Mouse (Mus musculus) thymus, adult 2 months (tissue): ENCODE results near the gene Acer1. TPM values are rescaled to one million over a fixed set of nuclear protein-coding genes. Genes with fewer than 3 reads are reported as not detected.

Experiments
- DNase-seq: peaks from one replicate; pipeline ENCODE4 v3.0.0; 2021
- H3K27ac ChIP-seq: fragments of 200-500 bp; 2 replicates; pipeline ENCODE4 v1.5.1; 2012; ENCODE audit warnings: low read length, control low read depth; ENCODE audit not compliant: control insufficient read depth, insufficient read depth
- H3K27me3 ChIP-seq: fragments of 200-500 bp; 2 replicates; pipeline ENCODE4 v1.6.1; 2012; ENCODE audit warnings: mild to moderate bottlenecking, low read length, moderate library complexity, mixed read lengths; ENCODE audit not compliant: control insufficient read depth, insufficient read depth
- H3K36me3 ChIP-seq: fragments of 200-500 bp; 2 replicates; pipeline ENCODE4 v1.6.1; 2012; ENCODE audit warnings: mild to moderate bottlenecking, low read length, moderate library complexity; ENCODE audit not compliant: control insufficient read depth, insufficient read depth
- H3K4me1 ChIP-seq: fragments of 200-500 bp; replicated peaks from 2 replicates; pipeline ENCODE4 v1.6.1; 2012; ENCODE audit warnings: low read length; ENCODE audit not compliant: control insufficient read depth, insufficient read depth
- H3K4me3 ChIP-seq: fragments of 200-500 bp; 2 replicates; pipeline ENCODE4 v1.5.1; 2012; ENCODE audit warnings: mild to moderate bottlenecking, low read length, control low read depth, moderate library complexity; ENCODE audit not compliant: control insufficient read depth, insufficient read depth
- CTCF ChIP-seq: fragments of 200-500 bp; IDR thresholded peaks from 2 replicates; pipeline ENCODE4 v1.5.1; 2012; ENCODE audit warnings: mild to moderate bottlenecking, control low read depth, low read length, moderate library complexity, borderline replicate concordance; ENCODE audit not compliant: control insufficient read depth, poor library complexity, insufficient read depth; ENCODE audit errors: extremely low read depth
- POLR2A ChIP-seq: fragments of 200-500 bp; IDR thresholded peaks from 2 replicates; pipeline ENCODE4 v1.6.1; 2012; ENCODE audit warnings: mild to moderate bottlenecking, low read length, control low read depth, moderate library complexity; ENCODE audit not compliant: control insufficient read depth, poor library complexity, insufficient read depth; ENCODE audit errors: extremely low read depth
- WGBS: fragments of 180-500 bp; shearing (Covaris S2); methylation state at CpG from one replicate; pipeline ENCODE4 v1.1.7; 2018; 5-methylcytosine and 5-hydroxymethylcytosine counted together
- polyA plus RNA-seq: library from polyadenylated mRNA; depleted of rRNA; stranded (reverse); fragments of >200 nt; gene quantifications from 2 replicates; pipeline ENCODE4 v1.2.3, GENCODE M21; 2012

Acer1 gene
- polyA plus RNA-seq, 1 experiment = 0.32 TPM

GRCm38 (mm10) chr17:56934545-56935330 lies 47.2 kb downstream of the Acer1 start:
- 5% methylated on average over 45 of the region's 45 CpGs for WGBS
- H3K27ac ChIP-seq = no peak overlapping the region
- no peaks in the 10 kb centered on the region for H3K27me3 ChIP-seq
- no peaks in the 10 kb centered on the region for H3K36me3 ChIP-seq
- peak; percentile 56 for DNase-seq
- peaks cover 16% of the 10 kb centered on the region for H3K4me1 ChIP-seq
- peak overlapping the region; percentile 88 for H3K4me3 ChIP-seq
- TF ChIP-seq POLR2A (no peak), CTCF (no peak)

- 96% methylated on average over 2 of the region's 2 CpGs for WGBS
- H3K4me3 ChIP-seq = no peak overlapping the region
- H3K36me3 ChIP-seq = no peaks in the 10 kb centered on the region
- no peak for DNase-seq
- no peak for TF ChIP-seq CTCF
- TF ChIP-seq POLR2A = no peak
- no peak overlapping the region for H3K27ac ChIP-seq
- H3K27me3 ChIP-seq = no peaks in the 10 kb centered on the region
- peaks cover 16% of the 10 kb centered on the region for H3K4me1 ChIP-seq
These were observed 48.5 kb downstream of the Acer1 start for GRCm38 (mm10) chr17:56933395-56933794.

GRCm38 (mm10) chr17:56930026-56930425 lies 51.9 kb downstream of the Acer1 start:
- Histone ChIP-seq H3K4me1 (peaks cover 25% of the 10 kb centered on the region), H3K27ac (no peak overlapping the region), H3K4me3 (no peak overlapping the region), H3K27me3 (no peaks in the 10 kb centered on the region), H3K36me3 (no peaks in the 10 kb centered on the region)
- WGBS = 89% methylated on average over 8 of the region's 8 CpGs
- no peak for DNase-seq
- no peak for TF ChIP-seq CTCF
- no peak for TF ChIP-seq POLR2A

- Histone ChIP-seq H3K4me1 (peaks cover 22% of the 10 kb centered on the region), H3K27ac (no peak overlapping the region)
- 75% methylated on average over 1 of the region's 1 CpGs for WGBS
These were observed 52.4 kb downstream of the Acer1 start for GRCm38 (mm10) chr17:56929530-56929929.

GRCm38 (mm10) chr17:56929101-56929500 lies 52.8 kb downstream of the Acer1 start:
- no peaks in the 10 kb centered on the region for H3K36me3 ChIP-seq
- TF ChIP-seq CTCF (no peak), POLR2A (no peak)
- H3K4me3 ChIP-seq = no peak overlapping the region
- no peak overlapping the region for H3K27ac ChIP-seq
- DNase-seq = no peak
- peaks cover 18% of the 10 kb centered on the region for H3K4me1 ChIP-seq
- H3K27me3 ChIP-seq = no peaks in the 10 kb centered on the region

More at GRCm38 (mm10) chr17:56929530-56929929, 52.4 kb downstream of the Acer1 start:
- TF ChIP-seq POLR2A (no peak), CTCF (no peak)
- no peaks in the 10 kb centered on the region for H3K27me3 ChIP-seq
- no peak for DNase-seq
- H3K36me3 ChIP-seq = no peaks in the 10 kb centered on the region
- no peak overlapping the region for H3K4me3 ChIP-seq

GRCm38 (mm10) chr17:56925998-56926397 lies 55.9 kb downstream of the Acer1 start:
- TF ChIP-seq POLR2A (no peak), CTCF (no peak)
- Histone ChIP-seq H3K36me3 (no peaks in the 10 kb centered on the region), H3K27me3 (no peaks in the 10 kb centered on the region), H3K27ac (no peak overlapping the region), H3K4me1 (peaks cover 9% of the 10 kb centered on the region), H3K4me3 (no peak overlapping the region)
- 65% methylated on average over 2 of the region's 2 CpGs for WGBS
- DNase-seq = no peak
